Mouse (Mus musculus): ENCODE data around the gene Med10. TPM values are rescaled to one million over a fixed set of nuclear protein-coding genes. Genes with fewer than 3 reads are reported as not detected.

The Med10 gene
- total RNA-seq, 1 experiment from 2014 or later: 66.5 TPM

- no peak for ATAC-seq (replicated peaks; ENCODE audit: insufficient number of reproducible peaks, low FRiP score, low TSS enrichment, poor library complexity, severe bottlenecking)
Measured at GRCm38 (mm10) chr13:69823920-69824637, 21.9 kb downstream of the Med10 start.

GRCm38 (mm10) chr13:69825396-69826095, 23.4 kb downstream of the Med10 start:
- no peak for ATAC-seq (replicated peaks; ENCODE audit: insufficient number of reproducible peaks, low FRiP score, low TSS enrichment, poor library complexity, severe bottlenecking)

- no peak for ATAC-seq (replicated peaks; ENCODE audit: insufficient number of reproducible peaks, low FRiP score, low TSS enrichment, poor library complexity, severe bottlenecking)
Measured at GRCm38 (mm10) chr13:69830606-69831005, 28.4 kb downstream of the Med10 start.

GRCm38 (mm10) chr13:69832578-69832977, 30.4 kb downstream of the Med10 start:
- ATAC-seq (replicated peaks; ENCODE audit: insufficient number of reproducible peaks, low FRiP score, low TSS enrichment, poor library complexity, severe bottlenecking): no peak

- no peak for ATAC-seq (replicated peaks; ENCODE audit: insufficient number of reproducible peaks, low FRiP score, low TSS enrichment, poor library complexity, severe bottlenecking)
Measured at GRCm38 (mm10) chr13:69833416-69833815, 31.2 kb downstream of the Med10 start.

- ATAC-seq (replicated peaks; ENCODE audit: insufficient number of reproducible peaks, low FRiP score, low TSS enrichment, poor library complexity, severe bottlenecking): no peak
Measured at GRCm38 (mm10) chr13:69845592-69845991, 43.4 kb downstream of the Med10 start.

- no peak for ATAC-seq (replicated peaks; ENCODE audit: insufficient number of reproducible peaks, low FRiP score, low TSS enrichment, poor library complexity, severe bottlenecking)
Measured at GRCm38 (mm10) chr13:69849579-69849978, 47.4 kb downstream of the Med10 start.

- no peak for ATAC-seq (replicated peaks; ENCODE audit: insufficient number of reproducible peaks, low FRiP score, low TSS enrichment, poor library complexity, severe bottlenecking)
Measured at GRCm38 (mm10) chr13:69852313-69852712, 50.1 kb downstream of the Med10 start.

- ATAC-seq (replicated peaks; ENCODE audit: insufficient number of reproducible peaks, low FRiP score, low TSS enrichment, poor library complexity, severe bottlenecking): no peak
Measured at GRCm38 (mm10) chr13:69853425-69854043, 51.3 kb downstream of the Med10 start.

- no peak for ATAC-seq (replicated peaks; ENCODE audit: insufficient number of reproducible peaks, low FRiP score, low TSS enrichment, poor library complexity, severe bottlenecking)
Measured at GRCm38 (mm10) chr13:69855941-69856340, 53.7 kb downstream of the Med10 start.

- ATAC-seq (replicated peaks; ENCODE audit: insufficient number of reproducible peaks, low FRiP score, low TSS enrichment, poor library complexity, severe bottlenecking): no peak
Measured at GRCm38 (mm10) chr13:69862276-69862675, 60.1 kb downstream of the Med10 start.

- no peak for ATAC-seq (replicated peaks; ENCODE audit: insufficient number of reproducible peaks, low FRiP score, low TSS enrichment, poor library complexity, severe bottlenecking)
Measured at GRCm38 (mm10) chr13:69864911-69865310, 62.7 kb downstream of the Med10 start.

Other genes with a start within 250 kb of the Med10 start
- gene Srd5a1, start 191.0 kb upstream of the Med10 start, total RNA-seq (2017): 1.5 to 2.1 TPM in 2 of 3 replicates, not detected in the other
- not detected in 3 replicates for gene Ube2ql1, start 62.5 kb upstream of the Med10 start, total RNA-seq (2017)

All from monocyte, adult 5-6 weeks (primary cell).